Comparison of ENCODE assay signal across 8 mouse cellular contexts in genomic region chr9:44708429-44708765, GRCm38 (mm10). TPM values are rescaled to one million over a fixed set of nuclear protein-coding genes. Genes with fewer than 3 reads are reported as not detected.
DNase-seq lines count a peak whose midpoint lies in the region; ATAC-seq lines count a peak whose summit lies in the region.

No protein-coding gene starts in this region.

- H3K9me3 ChIP-seq in hindbrain, embryonic 16.5 days (ENCODE audit: control insufficient read depth, low read length): no peaks in the 10 kb centered on the region
- H3K9me3 ChIP-seq in liver, embryonic 12.5 days (replicated peaks): no peaks in the 10 kb centered on the region

- no peaks in the 10 kb centered on the region for H3K4me1 ChIP-seq in brown adipose tissue, adult 24 weeks (ENCODE audit: control insufficient read depth, insufficient read depth, insufficient read length, low read length)
- peaks cover 16% of the 10 kb centered on the region for H3K4me1 ChIP-seq in hindbrain, embryonic 16.5 days (ENCODE audit: control insufficient read depth, insufficient read depth, low read depth, low read length)
- H3K4me1 ChIP-seq in liver, embryonic 12.5 days: peaks cover 21% of the 10 kb centered on the region

- peak; percentile 57 for ATAC-seq in hindbrain, embryonic 16.5 days
- ATAC-seq in liver, embryonic 12.5 days: peak; percentile 55; the same call in 1 of the 2 replicates

- H3K4me3 ChIP-seq in brown adipose tissue, adult 24 weeks (ENCODE audit: insufficient read depth, low read depth, low read length): peak overlapping the region; percentile 32
- peak overlapping the region; percentile 33 for H3K4me3 ChIP-seq in hindbrain, embryonic 16.5 days (ENCODE audit: low read length)
- H3K4me3 ChIP-seq in liver, embryonic 12.5 days: peak overlapping the region; percentile 42

- H3K4me2 ChIP-seq in hindbrain, embryonic 16.5 days (ENCODE audit: low read length): peak overlapping the region; percentile 51
- peak overlapping the region; percentile 68 for H3K4me2 ChIP-seq in liver, embryonic 12.5 days

- 6% methylated on average over 23 of the region's 24 CpGs for WGBS in hindbrain, embryonic 16.5 days
- 4% methylated on average over 24 of the region's 24 CpGs for WGBS in liver, embryonic 12.5 days (ENCODE audit: insufficient replicate concordance)

- intact Hi-C loops in gastrocnemius, postnatal 14 days (cut with DNase I; ENCODE audit: low total_unique reads): no loop called here

- peaks cover 28% of the 10 kb centered on the region for H3K36me3 ChIP-seq in hindbrain, embryonic 16.5 days (ENCODE audit: control insufficient read depth, insufficient read depth, low read length)
- H3K36me3 ChIP-seq in liver, embryonic 12.5 days: 0 out of 2 replicates have a peak, but pooled peaks cover 6% of the 10 kb centered on the region

- peak; percentile 84 for DNase-seq in MN1 (ENCODE audit: low spot score)
- peak; percentile 85 for DNase-seq in gastrocnemius, postnatal 14 days
- DNase-seq in naive thymus-derived CD4-positive, alpha-beta T cell, adult 2 months (ENCODE audit: low read depth): peak; percentile 72
- peak; percentile 46 to 63 for DNase-seq in thymus, postnatal 10 days (ENCODE audit: low spot score in 2 of 2)
- DNase-seq in layer of hippocampus, adult 9-10 months (ENCODE audit: low spot score): no peak

- no peak overlapping the region for H3K27ac ChIP-seq in brown adipose tissue, adult 24 weeks (replicated peaks; ENCODE audit: low read depth, low read length)
- H3K27ac ChIP-seq in hindbrain, embryonic 16.5 days (ENCODE audit: low read depth, low read length): 0 out of 2 replicates have a peak overlapping the region, but pooled peaks have one; percentile 12
- H3K27ac ChIP-seq in liver, embryonic 12.5 days: no peak overlapping the region

- H3K27me3 ChIP-seq in hindbrain, embryonic 16.5 days (replicated peaks; ENCODE audit: control insufficient read depth, insufficient read depth, low read length): no peaks in the 10 kb centered on the region
- H3K27me3 ChIP-seq in liver, embryonic 12.5 days (replicated peaks): peaks cover 34% of the 10 kb centered on the region

- peak overlapping the region; percentile 51 for H3K9ac ChIP-seq in hindbrain, embryonic 16.5 days (ENCODE audit: low read depth, low read length)
- no peak overlapping the region for H3K9ac ChIP-seq in liver, embryonic 12.5 days

RNA-seq across cellular contexts. Expression of gene Phldb1, which starts 26.6 kb away (rescaled TPM):
- polyA plus RNA-seq in brown adipose tissue, adult 24 weeks (2012; ENCODE audit: insufficient read depth, insufficient read length, missing spikeins): 19.6 and 27.6 TPM in 2 replicates
- total RNA-seq in gastrocnemius, postnatal 14 days (2021): 10 to 100 TPM; 43.8 to 47.6 TPM
- polyA plus RNA-seq in hindbrain, embryonic 16.5 days (2015; fragmentation: Nextera tagmentation; extraction: Ambion mirVana): 37.4 and 44.2 TPM in 2 replicates
- polyA plus RNA-seq in liver, embryonic 12.5 days (2016; fragmentation: Nextera tagmentation; extraction: Ambion mirVana): 5.2 and 6.5 TPM in 2 replicates

RNA-seq across cellular contexts. Expression of gene Treh, which starts 35.4 kb away (rescaled TPM):
- polyA plus RNA-seq in brown adipose tissue, adult 24 weeks (2012; ENCODE audit: insufficient read depth, insufficient read length, missing spikeins): not detected in 2 replicates
- total RNA-seq in gastrocnemius, postnatal 14 days (2021): not detected
- polyA plus RNA-seq in hindbrain, embryonic 16.5 days (2015; fragmentation: Nextera tagmentation; extraction: Ambion mirVana): not detected in 2 replicates
- not detected in 2 replicates for polyA plus RNA-seq in liver, embryonic 12.5 days (2016; fragmentation: Nextera tagmentation; extraction: Ambion mirVana)

RNA-seq across cellular contexts. Expression of gene Arcn1, which starts 59.2 kb away (rescaled TPM):
- 68.4 and 96.1 TPM in 2 replicates for polyA plus RNA-seq in brown adipose tissue, adult 24 weeks (2012; ENCODE audit: insufficient read depth, insufficient read length, missing spikeins)
- 10 to 100 TPM; 65.1 to 69.9 TPM for total RNA-seq in gastrocnemius, postnatal 14 days (2021)
- 130 and 145 TPM in 2 replicates for polyA plus RNA-seq in hindbrain, embryonic 16.5 days (2015; fragmentation: Nextera tagmentation; extraction: Ambion mirVana)
- 127 TPM in 2 replicates for polyA plus RNA-seq in liver, embryonic 12.5 days (2016; fragmentation: Nextera tagmentation; extraction: Ambion mirVana)

RNA-seq across cellular contexts. Expression of gene Ift46, which starts 59.3 kb away (rescaled TPM):
- polyA plus RNA-seq in brown adipose tissue, adult 24 weeks (2012; ENCODE audit: insufficient read depth, insufficient read length, missing spikeins): 28.3 and 47.4 TPM in 2 replicates
- 10 to 100 TPM; 29.2 to 38.8 TPM for total RNA-seq in gastrocnemius, postnatal 14 days (2021)
- polyA plus RNA-seq in hindbrain, embryonic 16.5 days (2015; fragmentation: Nextera tagmentation; extraction: Ambion mirVana): 152 and 160 TPM in 2 replicates
- polyA plus RNA-seq in liver, embryonic 12.5 days (2016; fragmentation: Nextera tagmentation; extraction: Ambion mirVana): 24.3 and 24.7 TPM in 2 replicates
